Mouse (Mus musculus) adrenal gland, adult (tissue): ENCODE measurements around the gene Ugt3a1.
"Not testable (repeated sequence)": the region's sequence is repeated elsewhere in the genome, so short reads cannot be mapped to it uniquely, and the experiment has no call there.

Experiments
- DNase-seq, 2 experiments: peaks; one replicate each; pipeline ENCODE4 v3.0.0; 2022 to 2023; ENCODE audit warnings: low spot score in 1 of 2; ENCODE audit not compliant: inconsistent age in 2 of 2

Gene Ugt3a1

GRCm38 (mm10) chr15:9276838-9277295, at the start of gene Ugt3a1:
Gene Ugt3a1, plus strand, starts transcription at chr15:9276888.
- DNase-seq: no peak

- not testable (repeated sequence) for DNase-seq
Measured at GRCm38 (mm10) chr15:9230917-9231316, 45.8 kb upstream of the Ugt3a1 start.

GRCm38 (mm10) chr15:9246345-9246744, 30.3 kb upstream of the Ugt3a1 start:
- no peak for DNase-seq

GRCm38 (mm10) chr15:9252891-9253290, 23.8 kb upstream of the Ugt3a1 start:
- no peak for DNase-seq

GRCm38 (mm10) chr15:9260621-9261020, 16.1 kb upstream of the Ugt3a1 start:
- DNase-seq: no peak

- no peak for DNase-seq
Measured at GRCm38 (mm10) chr15:9271876-9272275, 4.8 kb upstream of the Ugt3a1 start.

- DNase-seq: no peak
Measured at GRCm38 (mm10) chr15:9279026-9279425, 2.3 kb downstream of the Ugt3a1 start.

- DNase-seq: no peak
Measured at GRCm38 (mm10) chr15:9279596-9279995, 2.9 kb downstream of the Ugt3a1 start.

GRCm38 (mm10) chr15:9283165-9283564, 6.5 kb downstream of the Ugt3a1 start:
- no peak for DNase-seq

- no peak for DNase-seq
Measured at GRCm38 (mm10) chr15:9289660-9290059, 13.0 kb downstream of the Ugt3a1 start.

- DNase-seq: no peak
Measured at GRCm38 (mm10) chr15:9305978-9306692, 29.4 kb downstream of the Ugt3a1 start.

- no peak for DNase-seq
Measured at GRCm38 (mm10) chr15:9334596-9334995, 57.9 kb downstream of the Ugt3a1 start.

- peak in 1 of 2 experiments; percentile 40 for DNase-seq
Measured at GRCm38 (mm10) chr15:9335341-9335740, 58.7 kb downstream of the Ugt3a1 start, which contains the start of gene Ugt3a2. Gene Ugt3a2, plus strand, starts transcription at chr15:9335550.

GRCm38 (mm10) chr15:9336616-9337015, 59.9 kb downstream of the Ugt3a1 start:
- no peak for DNase-seq

GRCm38 (mm10) chr15:9337021-9337420, 60.3 kb downstream of the Ugt3a1 start:
- DNase-seq: no peak

GRCm38 (mm10) chr15:9348739-9349138, 72.1 kb downstream of the Ugt3a1 start:
- no peak for DNase-seq

- DNase-seq: no peak
Measured at GRCm38 (mm10) chr15:9362801-9363200, 86.1 kb downstream of the Ugt3a1 start.
